8 mouse cellular contexts compared by ENCODE assay signal in genomic region chr1:51458731-51459450, GRCm38 (mm10). TPM values are rescaled to one million over a fixed set of nuclear protein-coding genes. Genes with fewer than 3 reads are reported as not detected.
DNase-seq lines count a peak whose midpoint lies in the region; ATAC-seq and TF ChIP-seq lines count a peak whose summit lies in the region.

No protein-coding gene starts in this region.

- no peak overlapping the region for H3K4me2 ChIP-seq in forebrain, embryonic 16.5 days (ENCODE audit: low read length)

- no peak for DNase-seq in left cerebral cortex, adult 2 months (ENCODE audit: extremely low spot score in 1 of 2, low spot score in 2 of 2)
- no peak for DNase-seq in left cerebral cortex, postnatal 36 days (ENCODE audit: low spot score in 2 of 2)
- DNase-seq in NIH3T3 (ENCODE audit: low read depth): peak; percentile 85
- DNase-seq in embryo, embryonic 10 days (ENCODE audit: low spot score): peak; percentile 84
- peak; percentile 69 for DNase-seq in kidney, adult 9 months
- DNase-seq in thymus, postnatal 25 days: peak; percentile 64

- WGBS in forebrain, embryonic 16.5 days: 69% methylated on average over 10 of the region's 10 CpGs

- no peaks in the 10 kb centered on the region for H3K4me1 ChIP-seq in forebrain, embryonic 16.5 days (replicated peaks; ENCODE audit: control insufficient read depth, insufficient read depth, low read length)

- H3K27me3 ChIP-seq in forebrain, embryonic 16.5 days (replicated peaks; ENCODE audit: control insufficient read depth, insufficient read depth, low read length): no peaks in the 10 kb centered on the region

- intact Hi-C loops in left cerebral cortex, adult 2 months (cut with DNase I): no loop called here
- intact Hi-C loops in left cerebral cortex, postnatal 36 days (cut with DNase I): loop anchor here (10.0 kb wide), 1 partner anchor 54 kb away; no protein-coding TSS in a partner anchor

- H3K9ac ChIP-seq in forebrain, embryonic 16.5 days (replicated peaks; ENCODE audit: low read depth, low read length): no peak overlapping the region

- H3K9me3 ChIP-seq in forebrain, embryonic 16.5 days (ENCODE audit: control insufficient read depth, low read length): no peaks in the 10 kb centered on the region

- no peak overlapping the region for H3K27ac ChIP-seq in left cerebral cortex, adult 2 months
- H3K27ac ChIP-seq in forebrain, embryonic 16.5 days (ENCODE audit: low read length): no peak overlapping the region

- H3K4me3 ChIP-seq in left cerebral cortex, adult 2 months: no peak overlapping the region
- H3K4me3 ChIP-seq in forebrain, embryonic 16.5 days (replicated peaks; ENCODE audit: low read length): no peak overlapping the region

- no peaks in the 10 kb centered on the region for H3K36me3 ChIP-seq in forebrain, embryonic 16.5 days (ENCODE audit: control insufficient read depth, insufficient read depth)

- TF ChIP-seq CTCF in left cerebral cortex, adult 2 months (IDR thresholded peaks at IDR 0.05): peak; percentile 70

- peak; percentile 84 for ATAC-seq in megakaryocyte-erythroid progenitor cell, adult 5-6 weeks (replicated peaks; ENCODE audit: low FRiP score, low TSS enrichment, poor library complexity, severe bottlenecking)
- no peak for ATAC-seq in forebrain, embryonic 16.5 days

RNA-seq across cellular contexts. Expression of gene Nabp1, which starts 19.3 kb away (rescaled TPM):
- total RNA-seq in left cerebral cortex, adult 2 months (2021): 10 to 100 TPM; 13.6 to 14.6 TPM
- total RNA-seq in left cerebral cortex, postnatal 36 days (2021): 10 to 100 TPM; 14.9 to 17.7 TPM
- 6.1 and 7.1 TPM in 2 replicates for total RNA-seq in megakaryocyte-erythroid progenitor cell, adult 5-6 weeks (2014; fragmentation: Nextera tagmentation)
- 32.2 and 36.0 TPM in 2 replicates for total RNA-seq in megakaryocyte-erythroid progenitor cell, adult 5-6 weeks (2017)
- 10.2 and 10.5 TPM in 2 replicates for polyA plus RNA-seq in forebrain, embryonic 16.5 days (2015; fragmentation: Nextera tagmentation; extraction: Ambion mirVana)

Comparison
In these comparisons a context has a peak if more than half of its experiments do, and no peak if none do; other contexts are left out.
1. DNase-seq: peak in NIH3T3 (single experiment), embryo, embryonic 10 days (single experiment), kidney, adult 9 months (single experiment) and thymus, postnatal 25 days (single experiment); none in left cerebral cortex, adult 2 months (0 of 2) and left cerebral cortex, postnatal 36 days (0 of 2).